Mouse (Mus musculus) left cerebral cortex, postnatal 25 days (tissue): ENCODE measurements at regions not wholly inside any gene's neighbourhood (a gene's known extent, or its start where the extent isn't known, plus 50 kb on each side); places are given as distances from the start of the nearest gene placed in this dataset.

Experiments used
- DNase-seq, 2 experiments: peaks; one replicate each; pipeline ENCODE4 v3.0.0; 2022; ENCODE audit warnings: low spot score in 2 of 2, mixed read lengths in 1 of 2
- intact Hi-C: fragments of 180-260 bp; cut with DNase I; formaldehyde crosslinking; loops from one replicate; pipeline ENCODE4 v1.15.1; 2025

DNA sequence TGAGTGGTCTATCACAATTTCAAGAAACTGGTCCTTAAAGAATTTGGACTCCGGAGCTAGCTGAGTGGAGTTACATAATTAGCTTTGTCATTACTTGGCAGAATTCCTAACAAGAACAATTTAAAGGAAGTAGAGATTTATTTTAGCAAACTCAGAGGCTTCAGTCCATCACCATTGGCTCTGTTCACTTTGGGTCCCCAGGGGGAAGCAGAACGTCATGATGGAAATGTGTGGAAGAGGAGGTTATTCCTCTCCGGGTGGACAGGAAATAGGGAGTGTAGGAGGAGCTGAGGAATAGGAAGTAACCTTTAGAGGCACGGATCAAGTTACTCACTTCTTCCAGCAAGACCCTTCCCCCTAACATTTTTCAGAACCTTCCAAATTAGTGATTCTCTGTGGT is 83.3 kb upstream of the Serpine2 start:
- DNase-seq, result no peak
- intact Hi-C loops, result no loop called here

DNA sequence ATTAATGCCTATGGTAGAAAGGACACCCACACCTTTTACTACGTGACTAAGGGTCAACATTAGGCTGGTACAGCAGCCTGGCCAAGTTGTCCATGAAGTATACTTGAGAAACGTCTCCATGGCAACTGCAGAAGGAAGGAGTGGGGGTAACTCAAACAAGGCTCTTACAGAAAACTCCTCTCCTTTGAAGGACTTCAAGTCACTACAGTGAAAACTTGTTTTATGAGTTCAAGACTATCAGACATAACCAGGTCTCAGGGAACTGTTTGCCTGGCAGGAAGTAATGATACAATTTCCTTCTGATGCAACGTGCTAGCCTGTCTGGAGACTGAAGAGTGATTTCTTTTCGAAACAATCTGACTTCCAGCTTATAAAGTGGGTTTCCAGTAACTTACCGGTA is 71.5 kb upstream of the Serpine2 start:
- intact Hi-C loops, result no loop called here
- DNase-seq, result no peak

DNA sequence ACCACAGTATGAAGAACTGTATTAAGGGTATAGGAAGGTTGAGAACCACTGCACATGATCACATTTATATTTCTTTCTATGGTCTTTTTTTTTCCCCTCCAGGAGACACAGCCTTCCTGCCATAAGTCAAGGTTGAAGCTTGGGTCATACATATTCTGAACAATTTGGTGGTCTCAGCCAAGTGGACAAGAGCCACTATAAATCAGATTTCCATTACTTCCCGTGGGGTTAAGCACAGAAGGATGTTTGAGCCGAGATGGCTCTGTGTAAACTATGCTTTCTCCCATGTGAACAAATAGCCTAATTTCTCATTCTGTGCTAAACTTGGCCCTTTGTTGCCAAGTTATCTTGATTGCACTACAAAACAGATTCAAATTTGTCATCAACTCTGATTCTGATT is 66.8 kb upstream of the Serpine2 start:
- DNase-seq, result no peak
- intact Hi-C loops, result no loop called here

DNA sequence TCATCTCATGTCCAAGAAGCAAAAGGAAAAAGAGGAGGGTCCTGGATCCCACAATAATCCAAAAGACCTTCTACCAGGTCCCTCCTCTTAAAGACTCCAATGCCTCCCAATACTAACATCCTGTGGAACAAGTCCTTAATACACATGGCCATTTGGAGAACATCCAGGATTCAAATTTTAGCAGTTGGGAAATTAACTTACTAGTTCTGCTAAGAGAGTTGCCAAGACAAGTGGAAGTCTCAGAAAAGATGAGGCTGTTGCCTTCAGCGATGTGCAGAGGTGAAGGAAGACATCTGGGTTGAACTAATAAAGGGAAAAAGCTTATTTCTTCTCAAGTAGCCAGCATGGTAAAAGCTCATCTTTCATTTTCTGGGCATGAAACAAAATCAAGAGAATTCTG is 64.8 kb upstream of the Serpine2 start:
- intact Hi-C loops, result no loop called here
- DNase-seq, result no peak

DNA sequence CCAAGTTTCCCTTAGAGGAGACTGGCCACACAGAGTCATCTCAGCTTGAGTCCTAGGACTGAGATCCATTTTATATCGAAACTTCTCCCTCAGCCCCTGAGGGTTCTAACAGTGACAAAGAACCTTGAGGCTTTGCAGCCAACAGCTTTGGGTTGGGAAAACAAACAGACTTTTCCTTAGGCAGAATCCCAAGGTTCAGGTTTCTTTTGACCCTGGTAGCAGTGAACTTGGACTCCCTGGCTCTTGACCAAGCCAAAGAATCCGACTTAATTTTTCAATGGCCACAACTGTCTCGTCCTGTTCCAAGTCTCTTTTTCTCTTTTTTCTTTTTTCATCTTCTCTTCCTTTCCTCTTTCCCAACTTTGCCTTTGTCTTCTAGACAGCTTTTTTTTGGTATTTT is 60.9 kb upstream of the Serpine2 start:
- intact Hi-C loops, result no loop called here
- peak in 1 of 2 experiments; percentile 2 for DNase-seq

DNA sequence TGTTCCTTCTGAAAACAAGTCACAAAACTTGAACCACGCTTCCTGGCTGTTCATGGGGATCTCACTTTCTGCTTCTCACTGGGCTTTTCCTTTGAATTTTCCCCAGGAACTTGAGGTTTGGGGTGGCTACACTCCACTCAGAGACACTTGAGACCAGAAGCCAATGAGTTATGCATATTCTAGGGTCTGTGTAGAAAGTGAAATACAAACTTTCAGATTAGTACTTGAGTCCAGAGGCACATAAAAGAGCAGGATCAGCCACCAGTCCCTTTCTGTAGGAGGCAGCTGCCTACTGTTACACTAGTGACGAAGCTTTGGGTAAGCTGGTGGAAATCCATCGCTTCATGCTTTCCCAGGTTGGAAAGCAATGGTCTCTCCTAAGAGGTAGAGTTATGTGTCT is 60.4 kb upstream of the Serpine2 start:
- DNase-seq, result no peak
- intact Hi-C loops, result no loop called here

DNA sequence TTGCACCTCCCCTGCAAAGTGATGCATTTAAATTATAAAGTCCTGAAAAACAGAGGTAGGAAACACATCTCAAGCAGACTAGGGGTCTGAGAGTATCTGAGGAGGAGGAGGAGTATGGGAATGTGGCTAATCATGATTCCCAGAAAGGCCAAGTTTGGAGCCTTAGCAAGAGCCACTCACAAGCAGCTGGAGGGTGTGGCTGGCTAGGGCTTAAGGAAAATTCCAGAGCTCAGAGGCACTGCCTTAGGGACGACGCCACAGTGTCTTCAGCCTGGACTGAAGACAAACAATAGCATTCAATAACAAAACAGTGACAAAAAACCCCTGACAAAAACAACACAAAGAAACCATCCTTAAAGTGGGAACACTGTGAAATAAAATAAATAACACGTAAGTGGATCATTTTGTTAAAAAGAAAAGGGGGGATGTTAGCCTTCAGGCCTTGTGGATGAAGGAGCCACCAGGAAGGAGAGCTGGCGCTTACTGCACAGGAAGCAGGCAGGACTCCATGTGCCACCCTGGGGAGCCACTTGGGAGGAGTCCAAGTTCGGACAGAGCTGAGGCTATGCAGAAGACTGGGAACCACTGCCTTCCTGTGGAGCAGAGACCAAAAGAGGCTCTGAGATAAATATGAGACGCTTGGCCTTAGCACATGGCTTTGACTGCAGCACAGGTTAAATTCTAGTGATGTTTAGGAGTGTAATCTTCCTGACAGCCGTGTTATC is 56.6 kb upstream of the Serpine2 start:
- peak in 1 of 2 experiments; percentile 4 for DNase-seq
- intact Hi-C loops, result no loop called here
